Mouse (Mus musculus): ENCODE measurements around the gene Hist2h3c2. TPM values are rescaled to one million over a fixed set of nuclear protein-coding genes. Genes with fewer than 3 reads are reported as not detected.

The Hist2h3c2 gene
- total and polyA plus RNA-seq, 3 experiments: 8.2 to 2,744 (median 1,897) TPM

- no peak overlapping the region for H3K9ac ChIP-seq (ENCODE audit: control insufficient read depth, low read depth, low read length, poor library complexity, severe bottlenecking)
- H3K4me3 ChIP-seq (ENCODE audit: control insufficient read depth in 1 of 2, insufficient read depth in 1 of 2, low read depth in 2 of 2, low read length in 2 of 2): no peak overlapping the region
- DNase-seq (ENCODE audit: low read depth, low spot score): peak; percentile 63
- peaks cover 0 to 59% of the 10 kb centered on the region in 2 experiments; a peak in 2 of 4 replicates for H3K36me3 ChIP-seq (ENCODE audit: control insufficient read depth in 1 of 2, insufficient read depth in 2 of 2, low read length in 2 of 2)
- TF ChIP-seq POLR2A (IDR thresholded peaks at IDR 0.05; ENCODE audit: control insufficient read depth in 1 of 2, insufficient read depth in 1 of 2, low read depth in 1 of 2, low read length in 2 of 2, poor library complexity in 1 of 2): no peak
- TF ChIP-seq MYB (IDR thresholded peaks at IDR 0.05; ENCODE audit: low read depth, low read length): no peak
- TF ChIP-seq MAX (IDR thresholded peaks at IDR 0.05; ENCODE audit: low read length): no peak
- no peak for TF ChIP-seq ELF1 (IDR thresholded peaks at IDR 0.05; ENCODE audit: low read depth, low read length)
- TF ChIP-seq SMC3 (IDR thresholded peaks at IDR 0.05; ENCODE audit: low read depth, low read length): no peak
- TF ChIP-seq NELFE (IDR thresholded peaks at IDR 0.05; ENCODE audit: low read depth, low read length): no peak
- no peak for TF ChIP-seq POLR2AphosphoS5 (IDR thresholded peaks at IDR 0.05; ENCODE audit: borderline replicate concordance, low read depth, low read length)
- no peak for TF ChIP-seq EP300 (IDR thresholded peaks at IDR 0.05; ENCODE audit: low read depth in 1 of 2, low read length in 2 of 2)
- H3K9me3 ChIP-seq (replicated peaks; ENCODE audit: insufficient read depth, low read length): no peaks in the 10 kb centered on the region
- no peaks in the 10 kb centered on the region for H3K27me3 ChIP-seq (ENCODE audit: control insufficient read depth in 1 of 2, insufficient read depth in 2 of 2, low read length in 2 of 2)
- H3K4me1 ChIP-seq (ENCODE audit: control insufficient read depth in 1 of 2, insufficient read depth in 2 of 2, low read length in 2 of 2): peaks cover 18 to 53% of the 10 kb centered on the region in 2 experiments
- peaks cover 4% of the 10 kb centered on the region; the same call in 1 of the 2 replicates for H3K79me2 ChIP-seq (ENCODE audit: control insufficient read depth, insufficient read depth, low read length, poor library complexity)
- no peak overlapping the region for H3K27ac ChIP-seq (ENCODE audit: control insufficient read depth, low read depth, low read length)
These were observed 12.0 kb downstream of the Hist2h3c2 start for GRCm38 (mm10) chr3:96226695-96227648.

- Histone ChIP-seq H3K4me3 (ENCODE audit: control insufficient read depth in 1 of 2, insufficient read depth in 1 of 2, low read depth in 2 of 2, low read length in 2 of 2) (no peak overlapping the region), H3K9me3 (replicated peaks; ENCODE audit: insufficient read depth, low read length) (no peaks in the 10 kb centered on the region), H3K79me2 (ENCODE audit: control insufficient read depth, insufficient read depth, low read length, poor library complexity) (peaks cover 9% of the 10 kb centered on the region; the same call in 1 of the 2 replicates), H3K27ac (ENCODE audit: control insufficient read depth, low read depth, low read length) (peak overlapping the region; percentile 8; the same call in 1 of the 2 replicates), H3K4me1 (ENCODE audit: control insufficient read depth in 1 of 2, insufficient read depth in 2 of 2, low read length in 2 of 2) (peaks cover 8 to 40% of the 10 kb centered on the region in 2 experiments), H3K27me3 (ENCODE audit: control insufficient read depth in 1 of 2, insufficient read depth in 2 of 2, low read length in 2 of 2) (no peaks in the 10 kb centered on the region), H3K36me3 (ENCODE audit: control insufficient read depth in 1 of 2, insufficient read depth in 2 of 2, low read length in 2 of 2) (peaks cover 0 to 45% of the 10 kb centered on the region in 2 experiments; a peak in 2 of 4 replicates), H3K9ac (ENCODE audit: control insufficient read depth, low read depth, low read length, poor library complexity, severe bottlenecking) (peak overlapping the region; percentile 1)
- DNase-seq (ENCODE audit: low read depth, low spot score): peak; percentile 69
- TF ChIP-seq TBP (IDR thresholded peaks at IDR 0.05; ENCODE audit: low read depth, low read length): 0 out of 2 replicates have a peak, but pooled peaks have one; percentile 28
- no peak for TF ChIP-seq ZMIZ1 (IDR thresholded peaks at IDR 0.05; ENCODE audit: low read depth, low read length)
These were observed 13.5 kb downstream of the Hist2h3c2 start for GRCm38 (mm10) chr3:96225421-96225820.

GRCm38 (mm10) chr3:96222774-96223173 lies 16.2 kb downstream of the Hist2h3c2 start:
- H3K4me3 ChIP-seq (ENCODE audit: control insufficient read depth in 1 of 2, insufficient read depth in 1 of 2, low read depth in 2 of 2, low read length in 2 of 2): peak overlapping the region; percentile 22 to 58
- peak; percentile 35; the same call in 1 of the 2 replicates for TF ChIP-seq TAL1 (IDR thresholded peaks at IDR 0.05; ENCODE audit: low read length)
- no peak for TF ChIP-seq ZC3H11A (IDR thresholded peaks at IDR 0.05; ENCODE audit: low read depth, low read length)
- peaks cover 8 to 44% of the 10 kb centered on the region in 2 experiments for H3K4me1 ChIP-seq (ENCODE audit: control insufficient read depth in 1 of 2, insufficient read depth in 2 of 2, low read length in 2 of 2)

More at GRCm38 (mm10) chr3:96222774-96223173, 16.2 kb downstream of the Hist2h3c2 start:
- Histone ChIP-seq H3K27me3 (ENCODE audit: control insufficient read depth in 1 of 2, insufficient read depth in 2 of 2, low read length in 2 of 2) (no peaks in the 10 kb centered on the region), H3K79me2 (ENCODE audit: control insufficient read depth, insufficient read depth, low read length, poor library complexity) (peaks cover 18% of the 10 kb centered on the region; the same call in 1 of the 2 replicates), H3K36me3 (ENCODE audit: control insufficient read depth in 1 of 2, insufficient read depth in 2 of 2, low read length in 2 of 2) (peaks cover 0 to 55% of the 10 kb centered on the region in 2 experiments; a peak in 2 of 4 replicates), H3K9ac (ENCODE audit: control insufficient read depth, low read depth, low read length, poor library complexity, severe bottlenecking) (peak overlapping the region; percentile 74), H3K9me3 (replicated peaks; ENCODE audit: insufficient read depth, low read length) (no peaks in the 10 kb centered on the region), H3K27ac (ENCODE audit: control insufficient read depth, low read depth, low read length) (0 out of 2 replicates have a peak overlapping the region, but pooled peaks have one; percentile 7)
- peak; percentile 58 for DNase-seq (ENCODE audit: low read depth, low spot score)

All from MEL (cell line).